Mouse (Mus musculus) frontal cortex, adult 2 months (tissue): ENCODE data around the gene Prrg3. TPM values are rescaled to one million over a fixed set of nuclear protein-coding genes. Genes with fewer than 3 reads are reported as not detected.
"Not testable (repeated sequence)": the region's sequence is repeated elsewhere in the genome, so short reads cannot be mapped to it uniquely, and the experiment has no call there.

Experiments used
- DNase-seq, 2 experiments: peaks; one replicate each; pipeline ENCODE4 v3.0.0; 2022; ENCODE audit warnings: low spot score in 1 of 2; ENCODE audit errors: extremely low spot score in 1 of 2
- polyA plus RNA-seq: library from polyadenylated mRNA; depleted of rRNA; stranded (reverse); fragments of >200 nt; gene quantifications from 2 replicates; pipeline ENCODE4 v1.2.3, GENCODE M21; 2012; rRNA removed

Prrg3 gene
- 21.4 and 22.3 TPM in 2 replicates for polyA plus RNA-seq

DNA sequence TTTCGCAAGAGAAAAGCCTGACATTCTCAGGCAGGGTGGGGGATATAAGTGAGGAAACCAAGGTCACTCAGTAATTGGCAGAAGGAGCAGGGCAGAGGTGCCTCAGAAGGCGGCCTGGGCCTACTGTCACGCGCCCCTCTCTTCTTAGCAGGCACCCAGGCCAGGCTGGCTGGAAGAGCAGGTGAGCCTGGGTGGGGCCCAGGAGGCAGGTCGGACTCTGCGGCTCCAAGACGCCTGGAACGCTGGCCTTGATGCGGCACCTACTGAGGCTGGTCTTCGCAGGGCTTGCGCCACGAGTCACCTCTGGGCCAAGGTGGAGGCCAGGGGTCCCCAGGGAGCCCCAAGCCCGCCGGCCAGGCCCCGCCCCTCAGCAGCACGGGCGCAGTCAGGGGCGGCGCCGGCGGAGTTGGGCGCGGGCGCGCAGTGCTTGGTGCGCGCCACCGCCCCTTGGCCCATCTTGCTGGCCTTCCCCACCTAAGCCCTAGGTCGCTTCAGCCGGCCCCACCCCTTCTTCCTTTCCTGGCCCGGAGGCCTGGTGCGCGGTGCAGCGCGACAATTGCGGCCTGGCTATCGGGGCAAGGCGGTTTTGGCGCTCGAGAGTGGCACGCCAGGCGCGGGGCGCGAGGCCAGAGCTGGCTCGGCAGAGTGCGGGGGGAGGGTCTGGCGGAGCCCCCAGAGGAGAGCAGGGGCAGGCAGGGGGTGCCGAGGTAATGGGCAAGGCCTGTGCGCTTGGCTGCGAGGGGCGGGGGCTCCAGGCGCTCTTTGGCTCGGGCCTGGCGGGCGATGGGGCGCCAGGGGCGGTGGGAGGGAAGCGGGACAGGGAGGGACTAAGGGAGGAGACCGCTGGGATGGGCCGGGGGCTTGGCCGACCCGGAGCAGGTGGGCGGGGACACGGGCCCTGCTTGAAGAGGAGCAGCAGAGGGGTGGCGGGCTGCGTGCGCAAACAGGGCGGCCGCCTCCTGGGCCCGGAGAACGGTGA is at the start of gene Prrg3:
TSS of gene Prrg3 (plus strand) at position 552 of the 979 bp plus-strand sequence.
- DNase-seq: peak in 1 of 2 experiments; percentile 19

DNA sequence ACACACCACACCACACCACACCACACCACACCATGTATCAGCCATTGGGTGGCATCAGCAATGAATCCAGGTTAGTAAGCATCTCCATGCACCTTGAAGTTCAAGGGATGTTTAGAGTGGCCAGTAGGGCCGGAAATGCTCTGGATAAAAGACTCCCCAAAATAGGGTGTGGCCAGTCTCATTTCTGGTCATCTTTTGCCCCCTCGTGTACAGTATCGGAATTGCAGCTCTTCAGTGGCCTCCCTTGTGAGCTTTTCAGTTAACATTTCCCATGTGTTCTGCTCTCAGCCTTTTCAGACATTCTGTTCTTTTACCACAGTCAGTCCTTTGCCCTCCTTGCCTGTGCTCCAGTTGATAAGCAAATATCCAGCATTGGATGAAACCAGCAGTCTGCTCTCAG is 15.8 kb upstream of the Prrg3 start:
- DNase-seq: peak in 1 of 2 experiments; percentile 65

DNA sequence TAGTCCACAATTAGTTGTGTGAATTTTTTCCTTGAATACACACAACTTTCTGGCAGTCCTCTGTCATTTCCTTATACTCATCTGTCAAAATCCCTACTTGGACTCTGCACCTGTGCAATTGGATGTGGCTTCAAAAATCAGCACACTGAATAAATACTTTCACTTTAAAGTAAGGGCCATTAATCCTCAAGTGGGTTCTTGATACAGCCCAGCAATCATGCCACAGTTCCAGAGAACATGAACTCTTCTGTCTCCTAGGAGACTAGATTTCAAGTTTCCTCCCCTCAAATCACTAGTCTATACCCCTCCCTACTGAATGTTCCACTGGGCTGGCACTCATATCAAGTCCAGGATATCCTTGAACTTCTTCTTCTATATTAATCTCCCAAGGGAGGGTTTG is 4.1 kb upstream of the Prrg3 start:
- no peak for DNase-seq

DNA sequence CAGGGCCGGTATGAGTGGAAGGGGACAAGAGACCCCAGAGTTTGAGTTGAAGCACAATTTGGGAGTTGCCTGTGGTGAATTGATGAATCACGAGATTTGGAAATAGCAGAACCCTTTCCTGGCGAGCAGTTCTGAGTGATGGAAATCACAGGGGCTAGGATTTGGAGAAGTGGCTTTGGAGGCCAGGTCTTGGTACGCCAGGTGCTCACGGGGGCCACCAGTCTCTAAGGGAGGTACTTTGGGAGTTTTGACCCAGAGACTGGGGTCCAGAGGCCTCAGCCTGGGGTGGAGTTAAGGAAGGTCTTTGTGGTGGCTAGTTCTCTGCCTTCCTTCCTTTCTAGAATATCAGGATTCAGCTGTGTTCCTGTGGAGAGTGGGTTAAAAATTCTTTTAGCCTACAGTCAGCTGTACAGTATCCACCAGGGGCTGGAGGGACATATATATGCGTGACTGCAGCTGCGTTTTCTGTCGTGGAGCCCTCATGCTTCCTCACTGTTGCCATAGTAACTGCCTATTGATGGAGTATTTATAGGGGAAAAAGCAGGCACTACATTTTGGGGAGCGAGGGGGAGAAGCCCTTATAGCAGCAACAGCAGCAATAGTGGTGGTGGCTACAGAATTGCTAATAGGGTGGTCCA is 970 bp downstream of the Prrg3 start:
- peak in 1 of 2 experiments; percentile 18 for DNase-seq

DNA sequence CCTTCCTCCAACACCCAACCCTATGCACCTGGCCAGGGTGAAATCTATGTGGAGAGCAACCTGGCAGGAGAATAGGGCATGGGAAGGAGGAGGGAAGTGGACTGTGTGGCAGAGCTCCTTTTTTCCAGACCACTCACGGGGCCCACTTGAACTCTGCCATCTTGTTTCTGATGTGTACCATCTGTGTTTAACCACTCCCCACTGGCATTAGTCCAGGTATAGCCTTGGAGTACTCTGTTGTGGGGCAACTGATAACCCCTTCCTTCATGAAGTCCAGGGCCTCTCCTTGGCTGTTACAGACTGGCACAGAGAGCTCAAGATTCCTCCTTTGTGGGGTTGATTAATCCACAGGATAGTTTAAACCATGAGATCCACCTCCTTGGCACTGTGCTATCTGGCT is 5.8 kb downstream of the Prrg3 start:
- DNase-seq: no peak

DNA sequence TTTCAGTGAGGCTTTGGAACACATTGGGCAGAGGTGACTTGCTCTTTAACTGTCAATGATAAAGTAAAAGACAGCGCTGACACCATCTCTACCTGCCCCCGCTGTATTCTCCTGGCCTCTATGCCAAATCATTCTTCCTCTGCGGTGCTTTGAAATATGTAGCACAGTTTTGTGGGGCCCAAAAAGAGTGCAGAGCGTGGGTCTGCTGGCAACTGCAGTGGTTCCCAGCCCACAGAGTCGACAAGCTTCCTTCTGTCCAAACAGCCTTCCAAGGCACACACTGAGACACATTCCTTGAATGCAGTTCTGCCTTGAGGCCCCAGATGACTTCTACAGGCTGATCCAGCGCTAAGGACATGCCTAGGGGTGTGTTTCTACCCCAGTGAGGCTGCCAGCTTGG is 6.4 kb downstream of the Prrg3 start:
- DNase-seq: peak; percentile 43 to 53

DNA sequence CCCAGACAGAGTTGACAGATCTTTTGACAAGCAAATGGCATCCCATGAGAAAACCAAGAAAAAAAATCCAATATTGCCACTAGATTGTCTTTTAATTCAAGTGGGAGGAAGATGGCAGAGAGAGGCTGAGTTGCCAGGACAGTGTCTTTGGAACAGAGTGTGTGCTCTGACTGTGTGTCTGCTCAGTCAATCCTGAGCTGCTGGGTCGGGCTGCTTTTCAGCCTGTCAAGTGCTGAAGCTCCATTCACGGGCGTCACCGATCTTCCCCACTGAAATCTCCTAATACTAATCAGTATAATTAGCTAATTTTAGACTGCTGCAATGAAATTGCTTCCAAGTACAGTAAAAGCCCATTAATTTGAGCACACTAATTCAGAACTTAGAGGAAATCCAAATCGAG is 8.9 kb downstream of the Prrg3 start:
- no peak for DNase-seq

DNA sequence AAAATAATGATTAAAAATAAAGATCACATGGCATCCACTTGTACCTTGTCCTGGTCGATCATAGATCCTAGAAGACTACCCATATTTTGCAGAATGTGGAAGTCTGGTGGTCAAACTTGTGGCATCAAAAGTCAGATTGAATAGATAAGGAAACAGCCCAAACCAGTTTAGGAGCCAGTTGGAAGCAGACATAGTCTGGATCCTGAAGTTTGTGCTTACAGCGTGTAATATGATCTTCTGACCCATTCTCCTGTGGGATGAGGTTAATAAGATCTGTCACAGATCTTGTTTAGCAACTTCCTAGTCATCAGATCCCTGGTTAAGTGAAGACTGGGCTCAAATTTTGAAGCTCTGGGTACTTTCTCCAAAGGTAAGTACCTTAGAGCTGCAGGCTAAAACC is 10.3 kb downstream of the Prrg3 start, which contains the start of gene Fate1:
TSS of gene Fate1 (plus strand) at position 301 of the 400 bp plus-strand sequence.
- DNase-seq: no peak

DNA sequence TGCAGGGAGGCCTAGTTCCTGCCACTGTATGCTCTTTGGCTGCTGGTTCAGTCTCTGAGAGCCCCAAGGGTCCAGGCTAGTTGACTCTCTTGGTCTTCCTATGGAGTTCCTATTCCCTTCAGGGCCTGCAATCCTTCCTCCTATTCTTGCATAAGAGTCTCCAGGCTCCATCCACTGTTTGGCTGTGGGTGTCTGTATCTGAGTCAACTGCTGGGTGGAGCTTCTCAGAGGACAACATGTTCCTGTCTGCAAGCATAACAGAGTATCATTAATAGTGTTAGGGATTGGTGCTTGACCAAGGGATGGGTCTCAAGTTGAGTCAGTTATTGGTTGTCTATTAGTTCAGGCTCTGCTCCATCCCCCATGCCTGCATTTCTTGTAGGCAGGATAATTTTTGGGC is 15.3 kb downstream of the Prrg3 start:
- DNase-seq: not testable (repeated sequence)

DNA sequence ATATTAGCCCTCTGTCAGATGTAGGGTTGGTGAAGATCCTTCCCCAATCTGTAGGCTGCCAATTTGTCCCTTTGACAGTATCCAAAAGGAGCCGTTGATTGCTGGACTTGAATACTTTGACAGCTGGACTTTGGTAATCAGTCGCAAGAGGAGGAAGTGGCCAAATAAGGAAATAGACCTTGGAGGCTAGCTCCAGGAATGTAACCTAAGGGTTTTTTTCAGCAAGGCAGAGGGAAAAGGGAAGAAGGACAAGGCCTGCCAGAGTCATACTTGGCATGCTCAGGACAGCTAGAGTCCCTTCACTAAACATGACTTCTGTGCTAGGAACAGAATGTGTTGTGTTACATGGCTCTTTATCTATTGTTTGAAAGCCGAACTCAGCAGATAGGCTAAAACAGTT is 18.0 kb downstream of the Prrg3 start:
- DNase-seq: no peak

DNA sequence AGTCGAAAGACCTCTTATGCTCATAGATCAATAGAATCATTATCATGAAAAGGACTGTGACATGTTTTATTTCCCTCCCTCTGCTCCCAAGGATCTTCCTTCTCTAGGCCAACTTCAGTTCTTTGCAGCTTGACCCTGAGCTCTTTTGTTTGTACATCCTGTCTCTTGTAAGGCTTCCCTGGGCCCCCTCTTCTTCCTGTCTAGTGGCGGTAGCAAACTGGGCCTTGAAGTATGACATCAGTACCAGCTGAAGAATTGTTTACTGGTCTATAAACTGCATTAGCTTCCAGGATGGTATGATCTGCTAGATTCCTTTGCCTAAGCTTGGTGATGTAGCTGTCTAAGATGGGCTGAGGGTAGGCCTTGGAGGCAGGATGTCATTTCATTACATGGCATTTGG is 18.9 kb downstream of the Prrg3 start:
- DNase-seq: no peak

DNA sequence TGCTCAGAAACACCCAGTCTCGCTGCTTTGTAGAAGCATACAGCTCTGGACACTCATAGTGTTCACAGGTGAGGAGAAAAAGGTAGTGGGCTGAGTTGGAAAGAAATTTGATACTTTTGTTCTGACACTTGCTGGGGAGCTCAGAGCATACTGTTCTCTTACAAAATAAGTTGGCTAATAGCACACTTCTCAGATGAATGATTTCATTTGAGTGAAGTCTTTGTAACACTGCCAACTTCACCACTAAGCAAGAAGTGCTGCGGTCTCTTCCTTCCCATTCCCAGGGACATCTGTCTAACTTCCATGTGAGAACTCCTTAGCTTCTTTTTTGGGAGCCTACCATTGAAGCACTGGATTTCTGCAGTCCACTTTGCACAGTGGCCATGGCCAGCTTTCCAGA is 20.8 kb downstream of the Prrg3 start:
- no peak for DNase-seq

DNA sequence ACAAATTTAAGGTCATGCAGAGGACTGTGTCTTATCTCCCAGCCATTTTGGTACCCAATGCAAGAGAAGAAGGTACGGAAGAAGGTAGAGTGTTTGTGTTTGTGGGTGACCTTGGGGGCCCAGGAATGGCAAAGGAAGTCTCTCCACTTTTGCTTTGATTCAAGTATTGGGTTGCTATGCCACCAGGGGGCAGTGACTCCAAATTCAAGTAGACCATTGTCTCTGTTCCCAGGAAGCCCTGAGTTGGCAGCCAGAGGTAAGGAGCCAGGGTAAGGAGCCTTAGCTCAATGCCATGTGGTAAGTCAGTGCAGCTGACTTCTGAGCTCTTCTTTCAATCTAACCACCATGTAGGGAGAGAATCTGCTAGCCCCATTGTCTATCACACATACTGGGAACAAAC is 21.4 kb downstream of the Prrg3 start:
- DNase-seq: peak in 1 of 2 experiments; percentile 38

DNA sequence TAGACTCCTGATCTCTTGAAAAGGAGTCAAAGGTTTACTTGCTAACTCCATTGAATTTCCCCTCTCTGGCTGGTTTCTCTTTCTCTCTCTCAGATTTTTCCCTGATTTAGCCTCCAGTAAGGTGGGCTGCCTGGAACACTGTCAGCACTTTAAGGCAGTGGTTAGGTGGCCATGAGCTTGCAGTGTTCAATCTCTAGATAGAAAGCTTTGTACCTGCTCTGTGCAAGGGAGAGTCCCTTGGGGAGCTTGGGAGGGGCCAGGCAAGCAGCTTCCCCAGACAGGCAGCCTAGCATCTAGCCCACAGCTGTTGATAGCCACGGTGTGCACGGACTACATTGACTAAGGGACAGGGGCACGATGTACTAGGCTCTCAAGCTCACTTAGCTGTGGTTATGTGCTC is 29.1 kb downstream of the Prrg3 start, which contains the start of gene Cnga2:
TSS of gene Cnga2 (plus strand) at position 301 of the 400 bp plus-strand sequence.
- no peak for DNase-seq

DNA sequence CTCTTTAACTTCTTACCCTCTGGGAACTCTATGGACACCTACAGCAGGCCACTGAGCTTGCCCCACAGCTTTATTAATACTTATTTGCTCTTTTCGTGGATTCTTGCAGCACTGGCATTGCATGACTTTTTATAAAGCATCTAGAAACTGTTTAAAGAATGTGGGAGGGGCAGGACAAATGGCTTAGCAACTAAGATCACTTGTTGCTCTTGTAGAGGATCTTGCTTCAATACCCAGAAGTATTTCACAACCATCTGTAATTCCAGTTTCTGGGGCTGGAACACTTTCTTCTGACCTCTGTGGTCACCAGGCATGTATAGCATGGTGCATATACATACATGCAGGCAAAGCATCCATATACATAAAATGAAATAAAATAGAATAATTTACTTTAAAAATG is 33.5 kb downstream of the Prrg3 start:
- DNase-seq: no peak

DNA sequence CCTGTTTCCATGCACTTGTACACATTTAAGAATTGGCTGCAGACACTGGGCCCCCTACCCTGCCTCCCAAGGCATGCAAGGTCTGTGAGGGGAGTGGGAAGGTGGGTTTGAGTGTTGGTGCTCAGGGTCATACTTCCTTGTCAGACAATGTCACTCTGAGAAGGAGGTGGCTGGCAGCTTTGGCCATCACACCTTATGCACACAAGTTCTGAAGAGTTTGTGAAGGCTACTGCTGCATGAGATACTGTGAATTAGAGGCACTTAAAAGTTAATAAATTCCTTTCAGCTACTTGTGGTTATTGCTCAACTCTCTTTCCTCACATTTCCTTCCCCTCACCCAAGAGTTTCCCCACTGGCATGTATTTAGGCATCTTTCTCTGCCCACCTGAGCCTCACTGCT is 47.5 kb downstream of the Prrg3 start:
- DNase-seq: no peak

DNA sequence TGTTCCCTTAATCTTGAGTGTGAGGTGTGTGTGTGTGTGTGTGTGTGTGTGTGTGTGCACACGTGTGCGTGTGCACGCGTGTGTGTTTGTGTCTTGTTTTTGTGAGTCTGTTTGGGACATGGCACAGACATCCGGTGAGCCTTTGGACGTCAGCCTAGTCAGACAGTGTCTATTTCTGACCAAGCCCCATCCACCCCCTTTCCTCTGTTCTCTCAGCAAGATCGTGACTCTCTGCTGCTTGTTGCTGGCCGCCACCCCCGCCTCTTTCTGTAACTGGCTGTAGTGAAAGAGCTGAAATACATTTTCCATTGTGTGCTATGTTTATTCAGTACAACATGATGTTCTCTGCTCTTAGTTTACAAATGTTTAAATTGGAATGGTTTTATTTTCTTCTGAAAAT is 49.8 kb downstream of the Prrg3 start:
- DNase-seq: peak; percentile 40 to 65

DNA sequence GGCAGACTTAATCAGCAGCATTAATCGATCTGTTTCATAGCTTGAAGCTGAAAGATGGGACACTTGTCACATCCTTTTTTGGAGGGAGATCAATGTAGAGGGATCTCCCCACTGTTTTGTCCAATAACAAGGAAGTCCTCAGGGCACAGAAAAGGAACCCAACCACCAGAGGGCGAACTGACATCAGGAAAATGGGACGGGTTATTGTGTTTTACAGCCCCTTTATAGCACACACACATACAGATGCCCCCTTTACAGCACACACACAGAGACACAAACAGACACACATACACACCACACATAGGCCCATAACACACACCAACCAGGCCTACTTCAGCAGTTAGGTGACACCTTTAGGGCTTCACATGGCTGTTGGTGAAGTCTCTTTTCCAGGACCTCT is 50.4 kb downstream of the Prrg3 start:
- peak; percentile 18 to 72 for DNase-seq

DNA sequence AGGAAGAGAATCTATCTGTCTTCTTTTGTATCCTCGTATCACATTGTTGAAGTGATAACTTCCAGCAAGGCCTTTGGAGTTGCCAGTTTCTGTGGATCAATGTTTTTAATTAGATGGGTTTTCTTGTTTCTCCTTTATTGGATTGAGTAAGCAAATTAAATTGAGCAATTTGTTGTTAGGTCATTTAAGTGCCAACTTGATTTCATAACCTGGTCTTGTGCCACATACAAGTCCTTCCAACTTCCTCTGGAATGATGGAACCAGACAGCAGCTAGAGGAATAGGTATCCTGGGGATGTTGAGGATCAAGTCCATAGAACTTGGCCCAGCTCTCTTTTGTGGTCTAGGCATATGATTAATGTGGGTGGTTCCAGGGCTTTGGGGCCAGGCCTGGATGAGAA is 59.8 kb downstream of the Prrg3 start:
- no peak for DNase-seq
